Mouse (Mus musculus): ENCODE data around the gene Gas8.
"Not testable (repeated sequence)": the region's sequence is repeated elsewhere in the genome, so short reads cannot be mapped to it uniquely, and the experiment has no call there.

Gas8 gene

GRCm38 (mm10) chr8:123518667-123519066, at the start of gene Gas8:
Gas8 (plus strand) TSS chr8:123518834.
- peak; percentile 97 for DNase-seq (ENCODE audit: low read depth)

GRCm38 (mm10) chr8:123472991-123473390, 45.6 kb upstream of the Gas8 start:
- not testable (repeated sequence) for DNase-seq (ENCODE audit: low read depth)

- DNase-seq (ENCODE audit: low read depth) = not testable (repeated sequence)
These were observed 44.1 kb upstream of the Gas8 start for GRCm38 (mm10) chr8:123474549-123474948.

- peak; percentile 18 for DNase-seq (ENCODE audit: low read depth)
These were observed 41.5 kb upstream of the Gas8 start for GRCm38 (mm10) chr8:123476911-123477736.

- DNase-seq (ENCODE audit: low read depth) = peak; percentile 95
These were observed 40.8 kb upstream of the Gas8 start, which contains the start of gene Afg3l1 for GRCm38 (mm10) chr8:123477737-123478258. Afg3l1 (plus strand) TSS chr8:123477903.

GRCm38 (mm10) chr8:123478456-123479218, 40.0 kb upstream of the Gas8 start:
- DNase-seq (ENCODE audit: low read depth) = peak; percentile 68

GRCm38 (mm10) chr8:123482627-123483026, 36.0 kb upstream of the Gas8 start:
- peak; percentile 29 for DNase-seq (ENCODE audit: low read depth)

- no peak for DNase-seq (ENCODE audit: low read depth)
These were observed 27.2 kb upstream of the Gas8 start for GRCm38 (mm10) chr8:123491280-123492075.

- DNase-seq (ENCODE audit: low read depth) = no peak
These were observed 25.7 kb upstream of the Gas8 start for GRCm38 (mm10) chr8:123492898-123493297.

- no peak for DNase-seq (ENCODE audit: low read depth)
These were observed 20.9 kb upstream of the Gas8 start for GRCm38 (mm10) chr8:123497699-123498098.

GRCm38 (mm10) chr8:123498963-123499362, 19.7 kb upstream of the Gas8 start:
- DNase-seq (ENCODE audit: low read depth) = no peak

GRCm38 (mm10) chr8:123499556-123499955, 19.1 kb upstream of the Gas8 start:
- no peak for DNase-seq (ENCODE audit: low read depth)

GRCm38 (mm10) chr8:123502192-123502591, 16.4 kb upstream of the Gas8 start:
- DNase-seq (ENCODE audit: low read depth) = no peak

GRCm38 (mm10) chr8:123503801-123504467, 14.7 kb upstream of the Gas8 start:
- peak; percentile 34 for DNase-seq (ENCODE audit: low read depth)

- DNase-seq (ENCODE audit: low read depth) = no peak
These were observed 13.9 kb upstream of the Gas8 start for GRCm38 (mm10) chr8:123504591-123505195.

GRCm38 (mm10) chr8:123505267-123505666, 13.4 kb upstream of the Gas8 start:
- DNase-seq (ENCODE audit: low read depth) = no peak

GRCm38 (mm10) chr8:123505695-123506094, 12.9 kb upstream of the Gas8 start:
- DNase-seq (ENCODE audit: low read depth) = no peak

- no peak for DNase-seq (ENCODE audit: low read depth)
These were observed 11.5 kb upstream of the Gas8 start for GRCm38 (mm10) chr8:123507153-123507552.

GRCm38 (mm10) chr8:123510819-123511218, 7.8 kb upstream of the Gas8 start:
- DNase-seq (ENCODE audit: low read depth) = no peak

GRCm38 (mm10) chr8:123514136-123514535, 4.5 kb upstream of the Gas8 start:
- DNase-seq (ENCODE audit: low read depth) = no peak

All from NIH3T3 (cell line).